Mouse (Mus musculus): ENCODE measurements around the gene Npr1.
A peak's percentile ranks its signal among the peaks of the same experiment; 100 is the strongest.

The Npr1 gene

GRCm38 (mm10) chr3:90437131-90437530 is 28.5 kb downstream of the Npr1 start:
- no peak for DNase-seq (ENCODE audit: extremely low spot score, low spot score)

DNA sequence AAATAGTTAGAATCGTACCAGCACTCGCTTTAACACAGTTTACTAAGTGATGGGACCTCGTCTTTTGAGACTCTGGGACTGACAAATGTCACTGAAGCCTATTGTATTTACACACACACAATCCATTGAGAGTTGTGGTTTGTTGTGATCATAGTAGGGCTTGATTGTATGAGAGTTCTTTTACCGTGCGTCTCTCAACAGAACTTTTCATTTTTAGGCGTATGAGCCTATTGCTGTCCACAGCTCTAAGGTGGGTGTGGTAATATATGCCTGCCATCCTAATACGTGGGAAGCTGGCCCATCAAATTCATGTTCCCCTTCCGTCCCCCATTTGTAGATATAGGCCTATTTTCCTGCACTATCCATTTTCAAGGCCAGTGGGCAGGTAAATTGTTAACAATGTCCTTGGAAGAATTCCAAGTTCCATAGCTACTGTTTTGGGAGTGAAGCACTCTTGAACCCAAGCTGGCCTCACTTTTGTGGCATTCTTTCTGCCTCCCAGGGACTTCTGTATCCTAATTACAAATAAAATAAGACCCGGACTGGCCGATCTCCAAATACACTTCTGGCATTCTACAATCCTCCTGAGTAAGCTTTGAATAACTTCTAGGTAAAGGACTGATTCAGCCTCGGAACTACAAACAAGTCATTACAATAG is 31.5 kb downstream of the Npr1 start:
- DNase-seq (ENCODE audit: extremely low spot score, low spot score), result no peak

DNA sequence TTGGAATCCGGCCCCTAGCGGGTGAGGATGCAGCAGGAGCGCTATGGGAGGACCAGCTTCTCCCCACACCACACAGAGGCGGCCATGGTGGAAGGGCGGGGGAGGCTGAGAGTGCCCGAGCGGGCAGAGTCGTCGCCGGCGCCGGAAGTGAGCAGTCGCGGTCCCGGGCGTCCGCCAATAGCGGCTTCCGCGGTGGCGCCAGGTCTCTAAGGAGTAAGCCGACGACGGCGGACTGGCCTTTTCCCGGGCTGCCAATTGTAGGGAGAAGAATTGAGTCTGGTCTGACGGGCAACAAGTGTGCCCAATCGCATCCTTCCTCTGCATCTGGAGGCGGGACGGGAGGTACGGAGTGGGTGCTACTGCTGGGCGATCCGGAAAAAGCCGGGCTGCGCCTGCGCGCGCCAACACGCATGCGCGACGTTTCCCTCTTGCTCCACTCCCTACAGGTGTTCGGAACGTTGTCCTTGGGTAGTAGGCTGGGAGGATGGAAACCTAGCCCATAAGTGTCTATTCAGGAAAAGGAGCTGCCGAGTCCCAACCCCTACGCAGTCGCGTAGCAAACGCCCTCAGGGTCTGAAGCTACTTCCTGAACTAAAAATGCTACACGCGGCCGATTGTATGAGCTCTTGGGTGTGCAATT is 32.2 kb downstream of the Npr1 start, which contains the start of gene Ints3:
Gene Ints3, minus strand, starts transcription at position 242 of the 640 bp plus-strand sequence.
- peak; percentile 95 for DNase-seq (ENCODE audit: extremely low spot score, low spot score)

DNA sequence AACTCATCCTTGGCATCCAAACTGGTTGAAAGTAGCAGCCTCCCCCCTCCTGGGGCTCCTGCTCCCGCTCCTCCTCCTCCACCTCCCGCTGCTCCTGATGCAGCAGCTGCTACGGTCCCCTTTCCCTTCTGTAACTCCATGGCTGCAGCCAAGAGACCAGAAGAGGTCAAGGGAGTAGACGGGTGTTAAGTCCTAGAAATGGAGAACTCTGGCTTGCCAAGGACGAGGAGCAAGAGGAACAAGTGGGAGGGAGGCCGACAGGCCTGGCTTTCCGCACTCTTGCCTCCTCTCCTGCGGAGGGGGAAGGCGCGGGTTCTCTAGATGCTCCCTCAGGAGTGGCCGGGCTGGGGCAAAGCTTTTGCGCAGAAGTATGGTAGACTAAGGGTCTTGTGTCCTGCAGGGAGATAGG is 32.9 kb downstream of the Npr1 start:
- no peak for DNase-seq (ENCODE audit: extremely low spot score, low spot score)

DNA sequence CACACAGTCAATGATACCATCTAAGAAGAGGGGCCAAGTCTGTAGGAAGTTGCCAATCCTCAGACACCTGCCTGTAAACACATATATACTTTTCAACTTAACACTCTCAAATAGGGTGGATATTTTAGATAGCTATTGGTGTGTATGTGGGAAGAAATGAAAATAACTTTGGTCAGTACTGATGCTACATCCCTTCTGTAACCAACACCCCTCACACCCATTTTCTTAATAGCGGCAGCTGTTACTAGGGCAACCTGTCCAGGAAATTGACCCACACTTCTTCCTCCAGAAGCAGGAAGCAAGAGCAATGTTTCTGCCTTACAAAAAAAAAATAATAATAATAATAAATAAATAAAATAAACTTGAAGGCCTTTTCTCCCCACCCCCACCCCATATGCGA is 33.3 kb downstream of the Npr1 start:
- no peak for DNase-seq (ENCODE audit: extremely low spot score, low spot score)

- DNase-seq (ENCODE audit: extremely low spot score, low spot score), result no peak
Measured at GRCm38 (mm10) chr3:90429576-90429975, 36.1 kb downstream of the Npr1 start.

DNA sequence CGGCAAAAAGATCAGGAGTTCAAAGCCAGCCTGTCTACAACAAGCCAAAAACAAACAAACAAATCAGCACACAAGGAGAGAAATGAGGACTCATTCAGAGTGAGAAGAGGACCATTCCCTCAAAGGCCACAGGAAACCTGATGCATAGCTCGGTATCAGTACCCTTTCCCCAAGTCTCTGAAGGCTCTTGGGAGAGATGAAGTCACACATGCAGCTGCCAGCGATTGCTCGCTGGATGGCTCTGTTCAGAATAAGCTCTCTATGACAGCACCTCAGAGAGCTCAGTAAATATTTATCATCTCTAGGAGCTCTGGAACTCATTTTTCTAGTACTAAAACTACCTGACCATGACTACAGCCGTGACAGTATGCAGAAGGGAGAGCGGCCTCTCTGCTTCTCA is 37.5 kb downstream of the Npr1 start:
- no peak for DNase-seq (ENCODE audit: extremely low spot score, low spot score)

- no peak for DNase-seq (ENCODE audit: extremely low spot score, low spot score)
Measured at GRCm38 (mm10) chr3:90427574-90427973, 38.1 kb downstream of the Npr1 start.

GRCm38 (mm10) chr3:90425499-90425898 is 40.2 kb downstream of the Npr1 start:
- DNase-seq (ENCODE audit: extremely low spot score, low spot score), result no peak

DNA sequence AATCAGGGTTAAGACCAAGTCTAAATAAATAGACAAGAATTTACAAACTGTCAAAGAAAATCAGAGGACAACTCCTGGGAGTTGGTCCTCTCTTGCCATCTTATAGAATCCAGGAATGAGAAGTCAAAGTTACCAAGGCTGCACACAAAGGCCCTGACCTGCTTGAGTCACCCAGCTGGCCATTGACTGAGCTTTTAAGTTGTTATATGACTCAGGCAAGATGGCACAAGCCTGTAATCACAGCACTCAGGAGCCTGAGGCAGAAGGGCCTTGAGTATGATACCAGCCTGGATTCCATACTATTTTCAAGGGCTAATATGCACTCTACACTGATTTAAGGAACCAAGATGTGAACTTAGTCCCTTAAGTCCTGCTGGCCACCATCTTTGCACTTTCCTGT is 42.1 kb downstream of the Npr1 start:
- no peak for DNase-seq (ENCODE audit: extremely low spot score, low spot score)

DNA sequence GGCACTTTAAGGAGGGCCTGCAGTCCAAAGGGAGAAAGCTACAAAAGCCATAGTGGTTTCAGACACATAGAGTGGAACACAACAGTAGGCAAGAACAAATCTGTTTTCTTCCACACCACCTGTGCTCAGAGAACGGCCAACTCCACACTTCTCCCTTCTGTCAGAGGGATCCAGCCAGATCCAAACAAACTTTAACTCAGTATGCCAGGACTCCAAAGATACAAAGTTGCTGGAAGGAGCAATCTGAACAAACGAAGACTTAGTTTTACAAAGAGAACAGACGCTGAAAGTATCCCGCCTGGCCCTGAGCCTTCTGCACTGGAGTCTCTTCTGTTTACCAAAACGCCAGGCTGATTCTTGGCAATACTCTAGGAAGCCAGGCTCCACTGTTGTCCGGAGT is 45.0 kb downstream of the Npr1 start:
- DNase-seq (ENCODE audit: extremely low spot score, low spot score), result no peak

DNA sequence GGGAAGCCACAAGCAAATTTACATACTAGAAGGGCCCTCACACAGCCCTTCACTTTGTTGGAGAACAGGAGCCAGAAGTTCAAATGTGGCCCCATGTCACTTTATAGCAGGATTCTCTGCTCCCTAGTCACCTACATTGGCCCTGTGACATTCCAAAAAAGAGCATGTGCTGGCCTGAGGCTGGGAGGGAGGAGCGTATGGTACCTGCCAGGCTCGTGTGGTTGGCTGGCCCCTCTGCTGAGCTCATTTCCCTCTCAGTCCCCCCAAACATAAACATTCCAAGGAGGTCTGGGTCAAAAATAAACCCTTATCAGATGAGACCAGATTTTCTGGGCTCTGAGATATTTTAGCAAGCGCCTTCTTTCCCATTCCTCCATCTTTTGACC is 52.7 kb downstream of the Npr1 start:
- no peak for DNase-seq (ENCODE audit: extremely low spot score, low spot score)

GRCm38 (mm10) chr3:90412312-90413010 is 53.2 kb downstream of the Npr1 start:
- DNase-seq (ENCODE audit: extremely low spot score, low spot score), result peak; percentile 72

- DNase-seq (ENCODE audit: extremely low spot score, low spot score), result no peak
Measured at GRCm38 (mm10) chr3:90408721-90409120, 56.9 kb downstream of the Npr1 start.

GRCm38 (mm10) chr3:90406414-90406813 is 59.3 kb downstream of the Npr1 start:
- DNase-seq (ENCODE audit: extremely low spot score, low spot score), result no peak

DNA sequence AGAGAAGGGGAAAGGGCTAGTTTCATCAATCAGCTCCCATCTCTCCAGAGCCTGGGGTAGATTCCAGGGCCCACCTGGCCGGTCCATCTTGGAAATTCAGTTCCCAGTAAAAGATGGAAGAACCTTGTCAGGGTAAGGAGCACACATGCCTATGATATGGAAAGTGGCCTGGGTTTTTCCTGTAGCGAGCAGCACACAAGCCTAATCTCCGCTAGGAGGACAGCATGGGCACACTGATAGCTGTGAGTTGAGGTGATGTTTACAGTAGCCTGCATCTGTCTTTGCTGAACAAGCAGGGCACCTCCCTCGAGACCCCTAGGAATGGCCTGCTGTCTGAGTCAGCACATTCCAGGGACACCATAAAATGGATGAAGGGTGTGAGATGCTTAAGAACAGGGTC is 61.1 kb downstream of the Npr1 start:
- no peak for DNase-seq (ENCODE audit: extremely low spot score, low spot score)

DNA sequence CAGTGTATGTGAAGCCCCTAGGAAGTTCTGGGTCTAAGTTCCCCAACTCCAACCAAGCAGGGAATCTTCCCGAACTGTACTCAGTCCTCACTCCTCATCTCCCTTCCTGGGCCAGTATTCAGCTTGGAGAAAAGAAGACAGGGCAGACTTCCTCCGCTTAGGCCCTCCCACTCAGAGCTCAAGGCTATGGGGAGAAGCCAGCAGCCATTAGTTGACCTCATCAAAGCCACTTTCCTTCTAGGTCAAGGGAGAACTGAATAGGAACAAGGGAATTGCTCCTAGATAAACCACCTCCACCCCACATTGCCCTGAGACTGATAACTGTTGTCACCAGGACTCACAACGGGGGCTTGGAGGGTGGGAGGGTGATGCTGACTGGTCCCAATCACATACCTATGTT is 61.5 kb downstream of the Npr1 start:
- no peak for DNase-seq (ENCODE audit: extremely low spot score, low spot score)

- DNase-seq (ENCODE audit: extremely low spot score, low spot score), result no peak
Measured at GRCm38 (mm10) chr3:90400993-90401392, 64.7 kb downstream of the Npr1 start.
